Mouse (Mus musculus) hindbrain, embryonic 15.5 days (tissue): ENCODE data around the gene Josd2. TPM values are rescaled to one million over a fixed set of nuclear protein-coding genes. Genes with fewer than 3 reads are reported as not detected.

Experiments used
- ATAC-seq: fragments of 200-750 bp; cut with Nextera tagmentation; 2 replicates; pipeline ENCODE4 v1.8.0; 2017; ENCODE audit warnings: low read depth, moderate number of reproducible peaks, moderate TSS enrichment; ENCODE audit not compliant: low FRiP score
- H3K27ac ChIP-seq: fragments of 300-500 bp; sonication (generic); replicated peaks from 2 replicates; pipeline ENCODE4 v1.5.1; 2015; ENCODE audit warnings: mild to moderate bottlenecking, inconsistent platforms
- H3K27me3 ChIP-seq: fragments of 300-500 bp; sonication (generic); 2 replicates; pipeline ENCODE4 v1.6.1; 2015; ENCODE audit warnings: control low read depth, inconsistent platforms
- H3K36me3 ChIP-seq: fragments of 300-500 bp; sonication (generic); 2 replicates; pipeline ENCODE4 v1.6.1; 2015; ENCODE audit warnings: control low read depth, inconsistent platforms
- H3K4me1 ChIP-seq: fragments of 300-500 bp; sonication (generic); replicated peaks from 2 replicates; pipeline ENCODE4 v1.6.1; 2015; ENCODE audit warnings: control low read depth, inconsistent platforms
- H3K4me2 ChIP-seq: fragments of 300-500 bp; sonication (generic); 2 replicates; pipeline ENCODE4 v1.6.1; 2015; ENCODE audit warnings: moderate library complexity, mild to moderate bottlenecking, inconsistent platforms
- H3K4me3 ChIP-seq: fragments of 300-500 bp; sonication (generic); 2 replicates; pipeline ENCODE4 v1.5.1; 2015; ENCODE audit warnings: mild to moderate bottlenecking, inconsistent platforms
- H3K9ac ChIP-seq: fragments of 300-500 bp; sonication (generic); 2 replicates; pipeline ENCODE4 v1.6.1; 2015; ENCODE audit warnings: inconsistent platforms
- H3K9me3 ChIP-seq: fragments of 300-500 bp; sonication (generic); 2 replicates; pipeline ENCODE4 v1.6.1; 2016; ENCODE audit warnings: control low read depth, inconsistent platforms
- WGBS: fragments of 180-500 bp; shearing (Covaris S2); methylation state at CpG from one replicate; pipeline ENCODE4 v1.1.7; 2015; 5-methylcytosine and 5-hydroxymethylcytosine counted together
- polyA plus RNA-seq: library from polyadenylated mRNA; unstranded; fragments of >200 nt; fragmentation: Nextera tagmentation; extraction: Ambion mirVana; gene quantifications from 2 replicates; pipeline ENCODE4 v1.2.1, GENCODE M21; 2015

The Josd2 gene
- polyA plus RNA-seq, 1 experiment from 2014 or later = 44.0 TPM

DNA sequence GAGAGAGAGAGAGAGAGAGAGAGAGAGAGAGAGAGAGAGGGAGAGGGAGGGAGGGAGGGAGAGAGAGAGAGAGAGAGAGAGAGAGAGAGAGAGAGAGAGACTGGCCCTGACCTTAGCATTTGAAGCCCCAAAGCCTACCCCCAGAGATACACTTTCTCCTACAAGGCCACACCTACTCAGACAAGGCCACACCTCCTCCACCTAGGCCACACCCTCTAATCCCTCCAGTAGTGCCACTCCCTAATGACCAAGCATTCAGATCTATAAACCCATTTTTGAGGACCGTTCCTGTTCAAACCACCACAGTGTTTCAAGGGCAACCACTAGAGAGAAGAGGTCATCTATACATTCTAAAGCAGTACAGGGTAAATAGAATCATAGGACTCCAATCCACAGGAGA, 11.5 kb upstream of the Josd2 start:
- no peak overlapping the region for H3K4me2 ChIP-seq
- H3K4me3 ChIP-seq = no peak overlapping the region
- H3K9ac ChIP-seq = no peak overlapping the region
- no peaks in the 10 kb centered on the region for H3K27me3 ChIP-seq
- H3K36me3 ChIP-seq = peaks cover 49% of the 10 kb centered on the region
- no peak for ATAC-seq
- no peaks in the 10 kb centered on the region for H3K9me3 ChIP-seq
- WGBS = 92% methylated on average over 1 of the region's 1 CpGs
- H3K4me1 ChIP-seq = peaks cover 28% of the 10 kb centered on the region
- H3K27ac ChIP-seq = no peak overlapping the region

DNA sequence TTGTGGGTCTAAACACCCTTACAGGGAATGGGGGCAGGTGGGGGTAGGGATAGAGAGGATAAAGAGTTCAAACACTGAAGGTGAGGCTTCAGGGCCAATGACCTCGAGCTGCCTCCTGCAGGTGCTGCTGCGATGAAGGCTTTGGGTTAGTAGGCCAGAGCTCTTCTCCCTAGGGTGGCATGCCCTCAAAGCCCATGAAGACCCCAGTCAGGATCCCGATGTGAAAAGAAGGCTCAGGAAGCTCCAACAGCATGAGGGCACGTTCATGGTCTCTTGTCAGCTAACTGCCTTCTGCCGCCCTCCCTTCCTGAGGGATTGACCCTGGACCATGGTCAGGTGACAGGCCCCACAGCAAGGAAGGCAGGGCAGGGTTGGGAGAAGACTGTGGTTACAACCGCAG, 7.7 kb upstream of the Josd2 start:
- no peak for ATAC-seq

DNA sequence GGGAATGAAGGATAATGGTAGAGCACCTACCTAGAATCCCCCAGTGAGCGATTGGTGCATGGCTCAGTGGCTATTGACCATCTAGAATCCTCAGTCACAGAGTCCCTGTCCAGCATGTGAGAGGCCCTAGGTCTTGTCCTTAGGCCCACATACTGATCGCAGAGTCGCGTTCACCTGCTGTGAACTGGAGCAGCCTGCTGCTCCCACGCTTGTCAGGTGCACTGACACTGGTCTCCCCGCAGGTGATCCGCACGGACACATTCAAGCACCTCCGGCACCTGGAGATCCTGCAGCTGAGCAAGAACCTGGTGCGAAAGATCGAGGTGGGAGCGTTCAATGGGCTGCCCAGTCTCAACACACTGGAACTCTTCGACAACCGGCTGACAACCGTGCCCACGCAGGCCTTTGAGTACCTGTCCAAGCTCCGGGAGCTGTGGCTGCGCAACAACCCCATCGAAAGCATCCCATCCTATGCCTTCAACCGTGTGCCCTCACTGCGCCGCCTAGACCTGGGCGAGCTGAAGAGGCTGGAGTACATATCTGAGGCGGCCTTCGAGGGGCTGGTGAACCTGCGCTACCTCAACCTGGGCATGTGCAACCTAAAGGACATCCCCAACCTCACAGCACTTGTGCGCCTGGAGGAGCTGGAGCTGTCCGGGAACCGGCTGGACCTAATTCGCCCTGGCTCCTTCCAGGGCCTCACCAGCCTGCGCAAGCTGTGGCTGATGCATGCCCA, 6.8 kb upstream of the Josd2 start:
- no peak overlapping the region for H3K9ac ChIP-seq
- WGBS = 80% methylated on average over 31 of the region's 31 CpGs
- ATAC-seq = no peak
- peaks cover 33% of the 10 kb centered on the region for H3K4me1 ChIP-seq
- no peaks in the 10 kb centered on the region for H3K9me3 ChIP-seq
- no peak overlapping the region for H3K4me2 ChIP-seq
- peaks cover 57% of the 10 kb centered on the region for H3K36me3 ChIP-seq
- no peak overlapping the region for H3K27ac ChIP-seq
- H3K4me3 ChIP-seq = no peak overlapping the region
- H3K27me3 ChIP-seq = no peaks in the 10 kb centered on the region

More for the DNA sequence above, 7.7 kb upstream of the Josd2 start:
- peaks cover 61% of the 10 kb centered on the region for H3K36me3 ChIP-seq
- no peak overlapping the region for H3K9ac ChIP-seq
- H3K27ac ChIP-seq = no peak overlapping the region
- WGBS = 79% methylated on average over 6 of the region's 6 CpGs
- H3K9me3 ChIP-seq = no peaks in the 10 kb centered on the region
- no peak overlapping the region for H3K4me2 ChIP-seq
- no peak overlapping the region for H3K4me3 ChIP-seq
- H3K4me1 ChIP-seq = peaks cover 28% of the 10 kb centered on the region
- H3K27me3 ChIP-seq = no peaks in the 10 kb centered on the region

DNA sequence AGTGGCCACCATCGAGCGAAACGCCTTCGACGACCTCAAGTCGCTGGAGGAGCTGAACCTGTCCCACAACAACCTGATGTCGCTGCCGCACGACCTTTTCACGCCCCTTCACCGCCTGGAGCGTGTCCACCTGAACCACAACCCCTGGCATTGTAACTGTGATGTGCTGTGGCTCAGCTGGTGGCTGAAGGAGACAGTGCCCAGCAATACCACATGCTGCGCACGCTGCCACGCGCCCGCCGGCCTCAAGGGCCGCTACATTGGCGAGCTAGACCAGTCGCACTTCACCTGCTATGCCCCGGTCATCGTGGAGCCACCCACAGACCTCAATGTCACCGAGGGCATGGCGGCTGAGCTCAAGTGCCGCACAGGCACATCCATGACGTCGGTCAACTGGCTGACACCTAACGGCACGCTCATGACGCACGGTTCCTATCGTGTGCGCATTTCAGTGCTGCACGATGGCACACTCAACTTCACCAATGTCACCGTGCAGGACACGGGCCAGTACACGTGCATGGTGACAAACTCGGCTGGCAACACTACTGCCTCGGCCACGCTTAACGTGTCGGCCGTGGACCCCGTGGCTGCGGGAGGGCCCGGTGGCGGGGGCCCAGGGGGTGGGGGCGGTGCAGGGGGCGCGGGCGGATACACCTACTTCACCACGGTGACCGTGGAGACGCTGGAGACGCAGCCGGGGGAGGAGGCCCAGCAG, 6.1 kb upstream of the Josd2 start:
- Histone ChIP-seq H3K9me3 (no peaks in the 10 kb centered on the region), H3K4me1 (peaks cover 36% of the 10 kb centered on the region), H3K36me3 (peaks cover 53% of the 10 kb centered on the region), H3K4me2 (no peak overlapping the region), H3K27ac (no peak overlapping the region), H3K4me3 (no peak overlapping the region), H3K9ac (no peak overlapping the region), H3K27me3 (no peaks in the 10 kb centered on the region)
- no peak for ATAC-seq
- WGBS = 63% methylated on average over 57 of the region's 57 CpGs

DNA sequence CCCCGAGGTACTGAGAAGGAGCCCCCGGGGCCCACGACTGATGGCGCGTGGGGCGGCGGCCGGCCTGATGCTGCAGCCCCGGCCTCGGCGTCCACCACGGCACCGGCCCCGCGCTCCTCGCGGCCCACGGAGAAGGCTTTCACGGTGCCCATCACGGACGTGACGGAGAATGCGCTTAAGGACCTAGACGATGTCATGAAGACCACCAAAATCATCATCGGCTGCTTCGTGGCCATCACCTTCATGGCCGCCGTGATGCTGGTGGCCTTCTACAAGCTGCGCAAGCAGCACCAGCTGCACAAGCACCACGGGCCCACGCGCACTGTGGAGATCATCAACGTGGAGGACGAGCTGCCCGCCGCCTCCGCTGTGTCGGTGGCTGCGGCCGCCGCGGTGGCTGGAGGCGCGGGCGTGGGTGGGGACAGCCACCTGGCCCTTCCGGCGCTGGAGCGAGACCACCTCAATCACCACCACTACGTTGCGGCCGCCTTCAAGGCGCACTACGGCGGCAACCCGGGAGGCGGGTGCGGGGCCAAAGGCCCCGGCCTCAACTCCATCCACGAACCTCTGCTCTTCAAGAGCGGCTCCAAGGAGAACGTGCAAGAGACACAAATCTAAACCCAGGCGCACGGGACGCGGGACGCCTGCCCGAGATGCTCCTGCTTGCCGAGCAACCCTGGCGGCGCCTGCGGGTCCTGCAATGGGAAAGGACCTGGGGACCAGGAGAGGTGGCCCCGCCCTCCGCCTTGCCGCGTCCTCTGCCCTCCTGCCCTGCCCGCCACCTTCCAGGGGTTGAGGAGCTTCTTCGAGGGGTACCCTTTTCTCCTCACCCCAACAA, 5.3 kb upstream of the Josd2 start:
- Histone ChIP-seq H3K9ac (no peak overlapping the region), H3K4me2 (no peak overlapping the region), H3K4me3 (no peak overlapping the region), H3K36me3 (peaks cover 45% of the 10 kb centered on the region), H3K27me3 (no peaks in the 10 kb centered on the region), H3K4me1 (peaks cover 44% of the 10 kb centered on the region), H3K27ac (no peak overlapping the region), H3K9me3 (no peaks in the 10 kb centered on the region)
- ATAC-seq = no peak
- WGBS = 28% methylated on average over 77 of the region's 77 CpGs

DNA sequence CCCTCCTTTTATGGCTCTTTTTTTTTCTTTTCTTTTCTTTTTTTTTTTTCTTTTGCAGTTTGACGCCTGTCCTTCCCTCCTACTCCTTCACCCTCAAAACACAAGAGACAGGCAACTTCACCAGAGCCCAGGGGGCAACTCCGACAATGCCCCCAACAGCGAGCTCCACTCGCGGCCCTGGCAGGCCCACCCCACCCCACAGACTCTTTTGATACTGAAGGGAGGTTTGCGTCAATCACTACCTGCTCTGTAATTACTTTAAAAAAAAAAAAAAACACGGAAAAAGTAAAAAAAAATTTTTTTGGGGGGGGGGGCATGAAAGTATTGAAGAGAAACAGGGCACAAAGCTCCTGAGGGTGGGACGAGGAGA, 4.7 kb upstream of the Josd2 start:
- H3K27ac ChIP-seq = no peak overlapping the region
- no peak overlapping the region for H3K4me2 ChIP-seq
- no peaks in the 10 kb centered on the region for H3K9me3 ChIP-seq
- H3K9ac ChIP-seq = no peak overlapping the region
- H3K36me3 ChIP-seq = peaks cover 39% of the 10 kb centered on the region
- no peak for ATAC-seq
- H3K27me3 ChIP-seq = no peaks in the 10 kb centered on the region
- 37% methylated on average over 8 of the region's 8 CpGs for WGBS
- no peak overlapping the region for H3K4me3 ChIP-seq
- peaks cover 46% of the 10 kb centered on the region for H3K4me1 ChIP-seq

DNA sequence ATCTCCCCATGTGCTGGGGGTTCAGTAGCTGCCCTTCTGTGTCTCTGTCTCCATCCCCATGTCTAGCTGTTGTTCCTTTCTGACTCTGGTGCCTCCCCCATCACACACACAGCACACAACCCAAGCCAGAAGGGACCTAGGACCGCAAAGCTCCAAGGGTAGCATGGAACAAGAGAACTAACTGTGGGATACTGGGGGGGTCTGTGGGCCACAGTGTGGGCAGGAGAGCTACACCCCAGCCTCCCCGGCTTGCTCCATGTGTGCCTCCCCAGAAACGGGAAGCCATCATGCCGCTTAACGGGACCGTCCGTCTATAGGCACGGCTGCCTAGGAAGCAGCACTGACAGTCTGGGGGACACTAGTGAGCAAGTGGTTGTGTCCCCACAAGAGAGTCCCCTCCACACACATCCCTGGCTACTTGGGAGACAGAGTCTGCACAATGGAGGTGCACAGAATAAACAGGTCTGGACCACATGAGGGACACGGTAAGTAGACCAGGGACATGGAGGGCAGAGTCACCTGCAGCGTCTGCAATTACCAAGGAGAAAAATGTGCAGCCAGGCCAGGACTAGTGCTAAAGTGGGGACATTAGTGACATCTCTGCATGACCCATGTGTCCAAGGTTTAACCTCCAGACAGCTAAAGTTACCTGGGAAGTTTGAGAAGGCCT, 4.1 kb upstream of the Josd2 start:
- Histone ChIP-seq H3K4me3 (no peak overlapping the region), H3K4me2 (no peak overlapping the region), H3K27ac (peak overlapping the region; percentile 97), H3K4me1 (peaks cover 51% of the 10 kb centered on the region), H3K36me3 (peaks cover 35% of the 10 kb centered on the region), H3K27me3 (no peaks in the 10 kb centered on the region), H3K9ac (0 out of 2 replicates have a peak overlapping the region, but pooled peaks have one; percentile 2), H3K9me3 (no peaks in the 10 kb centered on the region)
- WGBS = 76% methylated on average over 10 of the region's 10 CpGs
- ATAC-seq = no peak

DNA sequence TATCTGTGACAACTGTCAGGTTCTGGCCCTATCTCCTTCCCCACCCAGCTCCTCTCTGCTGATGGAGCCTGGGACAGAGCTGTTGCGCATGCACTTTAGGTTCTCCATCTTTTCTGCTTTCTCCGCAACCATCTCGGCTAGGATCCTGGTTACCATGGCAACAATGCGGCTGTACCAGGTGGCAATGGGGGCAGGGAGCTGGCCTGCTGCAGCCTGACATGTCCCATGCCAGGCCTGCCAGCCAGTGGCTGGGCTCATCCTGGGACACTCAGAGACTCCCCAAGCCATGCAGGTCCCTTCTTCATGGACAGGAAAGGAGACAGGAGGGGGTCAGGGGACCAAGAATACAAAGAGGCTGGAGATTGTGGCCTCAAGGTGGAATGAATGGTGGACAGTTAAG, 3.3 kb upstream of the Josd2 start:
- H3K36me3 ChIP-seq = peaks cover 29% of the 10 kb centered on the region
- no peaks in the 10 kb centered on the region for H3K27me3 ChIP-seq
- no peak overlapping the region for H3K4me3 ChIP-seq
- ATAC-seq = no peak
- H3K9ac ChIP-seq = 0 out of 2 replicates have a peak overlapping the region, but pooled peaks have one; percentile 2
- no peak overlapping the region for H3K4me2 ChIP-seq
- WGBS = 9% methylated on average over 4 of the region's 4 CpGs
- H3K27ac ChIP-seq = peak overlapping the region; percentile 97
- H3K9me3 ChIP-seq = no peaks in the 10 kb centered on the region
- peaks cover 59% of the 10 kb centered on the region for H3K4me1 ChIP-seq

DNA sequence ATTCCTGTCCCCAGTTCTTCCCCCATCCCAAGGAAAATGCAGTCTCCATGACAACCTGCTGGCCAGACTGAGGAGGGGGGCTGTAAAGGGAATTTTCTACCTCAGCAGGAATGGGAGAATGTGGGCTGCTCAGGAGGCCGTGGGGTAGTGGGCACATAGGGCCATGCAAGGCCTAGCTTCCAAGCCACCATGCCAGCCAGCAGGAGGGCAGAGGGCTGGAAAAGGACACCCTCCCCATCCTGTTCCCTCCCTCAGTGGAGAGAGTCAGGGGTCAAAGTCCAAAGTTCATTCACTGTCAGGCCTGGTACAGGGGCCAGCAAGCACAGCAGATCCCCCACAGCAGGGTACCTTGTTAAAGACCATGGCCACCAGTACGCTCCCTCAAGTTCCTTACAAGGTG, 2.7 kb upstream of the Josd2 start, which contains the start of gene Aspdh:
Aspdh (plus strand) TSS at position 281 of the 400 bp plus-strand sequence.
- H3K4me1 ChIP-seq = peaks cover 64% of the 10 kb centered on the region
- peaks cover 29% of the 10 kb centered on the region for H3K36me3 ChIP-seq
- no peak within 1 kb of the TSS for H3K4me2 ChIP-seq
- H3K27ac ChIP-seq = peak within 1 kb of the TSS; percentile 97
- WGBS = 36% methylated on average over 2 of the region's 2 CpGs
- 0 out of 2 replicates have a peak within 1 kb of the TSS, but pooled peaks have one; percentile 2 for H3K9ac ChIP-seq
- H3K4me3 ChIP-seq = no peak within 1 kb of the TSS
- no peaks in the 10 kb centered on the region for H3K9me3 ChIP-seq
- H3K27me3 ChIP-seq = no peaks in the 10 kb centered on the region
- ATAC-seq = no peak

DNA sequence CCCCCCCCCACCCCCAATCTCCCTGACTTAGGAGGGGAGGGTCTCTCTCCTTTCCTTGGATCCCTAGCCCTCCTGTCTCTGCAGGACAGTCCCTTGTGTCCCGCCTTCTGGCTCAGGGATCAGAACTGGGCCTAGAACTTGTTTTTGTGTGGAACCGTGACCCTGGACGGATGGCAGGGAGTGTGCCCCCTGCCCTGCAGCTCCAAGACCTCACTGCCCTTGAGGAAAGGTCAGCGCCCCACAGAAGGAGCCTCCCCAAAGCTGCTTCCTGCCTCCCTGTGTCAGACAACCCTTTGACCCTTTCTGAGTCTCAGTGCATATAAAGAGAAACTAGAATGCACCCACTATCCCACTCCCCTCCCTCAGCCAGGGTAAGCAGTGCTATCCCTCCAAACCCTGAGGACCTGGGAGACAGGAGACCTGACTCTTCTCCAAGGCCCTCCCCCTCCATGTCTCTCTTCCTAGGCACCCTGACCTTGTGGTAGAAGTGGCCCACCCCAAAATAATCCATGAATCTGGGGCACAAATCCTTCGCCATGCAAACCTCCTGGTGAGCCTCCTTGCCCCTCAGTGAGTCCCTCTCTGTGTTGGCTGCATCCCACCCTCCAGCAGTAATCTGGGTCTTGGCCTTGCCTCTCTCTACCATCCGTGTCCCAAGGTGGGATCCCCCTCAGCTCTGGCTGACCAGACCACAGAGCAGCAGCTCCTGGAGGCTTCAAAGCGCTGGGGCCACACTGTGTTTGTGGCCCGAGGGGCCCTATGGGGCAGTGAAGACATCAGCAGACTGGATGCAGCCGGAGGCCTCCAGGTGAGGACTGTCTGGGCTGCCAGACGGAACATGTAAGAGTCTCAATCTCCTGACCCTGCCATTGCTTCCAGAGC, 1.5 kb upstream of the Josd2 start:
- Histone ChIP-seq H3K4me3 (no peak overlapping the region), H3K36me3 (peaks cover 21% of the 10 kb centered on the region), H3K9me3 (no peaks in the 10 kb centered on the region), H3K4me1 (peaks cover 64% of the 10 kb centered on the region), H3K9ac (no peak overlapping the region), H3K27ac (peak overlapping the region; percentile 97), H3K4me2 (no peak overlapping the region), H3K27me3 (no peaks in the 10 kb centered on the region)
- ATAC-seq = no peak
- WGBS = 76% methylated on average over 10 of the region's 10 CpGs

DNA sequence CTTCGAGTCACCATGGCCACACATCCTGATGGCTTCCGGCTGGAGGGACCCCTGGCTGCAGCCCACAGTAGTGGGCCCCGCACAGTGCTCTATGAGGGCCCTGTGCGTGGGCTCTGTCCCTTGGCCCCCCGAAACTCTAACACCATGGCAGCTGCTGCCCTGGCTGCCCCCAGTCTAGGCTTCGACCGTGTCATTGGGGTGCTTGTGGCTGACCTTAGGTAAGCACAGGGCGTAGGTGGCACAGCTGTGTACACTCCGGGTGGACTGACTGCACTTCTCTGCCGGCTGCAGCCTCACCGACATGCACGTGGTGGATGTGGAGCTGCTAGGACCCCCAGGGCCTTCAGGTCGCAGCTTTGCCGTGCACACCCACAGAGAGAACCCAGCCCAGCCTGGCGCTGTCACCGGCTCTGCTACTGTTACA, 880 bp upstream of the Josd2 start:
- no peak for ATAC-seq
- peaks cover 14% of the 10 kb centered on the region for H3K36me3 ChIP-seq
- H3K27me3 ChIP-seq = no peaks in the 10 kb centered on the region
- H3K4me3 ChIP-seq = no peak overlapping the region
- WGBS = 76% methylated on average over 16 of the region's 16 CpGs
- H3K4me2 ChIP-seq = peak overlapping the region; percentile 59; the same call in 1 of the 2 replicates
- H3K4me1 ChIP-seq = peaks cover 64% of the 10 kb centered on the region
- H3K9me3 ChIP-seq = no peaks in the 10 kb centered on the region
- peak overlapping the region; percentile 97 for H3K27ac ChIP-seq
- no peak overlapping the region for H3K9ac ChIP-seq
